Mouse (Mus musculus): ENCODE results near the gene Lgsn.

Gene Lgsn

DNA sequence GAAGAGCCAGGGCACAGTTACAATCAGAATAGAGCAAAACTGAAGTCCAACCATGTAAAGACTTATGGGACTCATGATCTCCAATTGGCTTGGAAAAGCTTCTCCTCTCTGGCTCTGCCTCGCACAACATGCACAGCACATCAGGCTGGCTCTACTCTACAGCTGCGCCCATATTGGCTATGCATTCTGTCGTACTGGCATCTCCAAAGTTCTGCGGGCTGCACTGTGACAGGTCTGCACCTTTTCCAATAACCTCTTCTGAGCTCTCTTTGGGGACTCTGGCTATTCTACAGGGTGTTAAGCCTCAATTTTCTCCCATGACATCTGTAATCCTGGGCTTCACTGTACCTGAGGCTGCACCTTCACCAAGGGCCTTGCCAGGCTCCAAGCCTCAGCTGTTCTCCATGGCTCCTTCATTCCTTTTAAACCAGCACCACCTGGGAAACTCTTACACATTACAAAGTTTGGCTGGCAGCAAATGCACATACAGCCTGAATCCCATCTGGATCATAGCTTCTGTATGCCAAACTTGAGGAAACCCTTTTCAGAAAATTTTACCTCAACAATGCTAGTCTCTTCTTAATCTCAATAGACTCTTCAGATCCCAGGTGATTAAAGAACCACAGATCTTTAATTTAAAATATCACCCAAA, 44.5 kb downstream of the Lgsn start:
- no peak for DNase-seq (ENCODE audit: low spot score)

GRCm38 (mm10) chr1:31222564-31222963, 46.4 kb downstream of the Lgsn start, which contains the start of the genes 4931428L18Rik and Pih1d3:
Gene 4931428L18Rik, minus strand, starts transcription at chr1:31222684.
Gene Pih1d3, plus strand, starts transcription at chr1:31222838.
- DNase-seq (ENCODE audit: low spot score), result no peak

DNA sequence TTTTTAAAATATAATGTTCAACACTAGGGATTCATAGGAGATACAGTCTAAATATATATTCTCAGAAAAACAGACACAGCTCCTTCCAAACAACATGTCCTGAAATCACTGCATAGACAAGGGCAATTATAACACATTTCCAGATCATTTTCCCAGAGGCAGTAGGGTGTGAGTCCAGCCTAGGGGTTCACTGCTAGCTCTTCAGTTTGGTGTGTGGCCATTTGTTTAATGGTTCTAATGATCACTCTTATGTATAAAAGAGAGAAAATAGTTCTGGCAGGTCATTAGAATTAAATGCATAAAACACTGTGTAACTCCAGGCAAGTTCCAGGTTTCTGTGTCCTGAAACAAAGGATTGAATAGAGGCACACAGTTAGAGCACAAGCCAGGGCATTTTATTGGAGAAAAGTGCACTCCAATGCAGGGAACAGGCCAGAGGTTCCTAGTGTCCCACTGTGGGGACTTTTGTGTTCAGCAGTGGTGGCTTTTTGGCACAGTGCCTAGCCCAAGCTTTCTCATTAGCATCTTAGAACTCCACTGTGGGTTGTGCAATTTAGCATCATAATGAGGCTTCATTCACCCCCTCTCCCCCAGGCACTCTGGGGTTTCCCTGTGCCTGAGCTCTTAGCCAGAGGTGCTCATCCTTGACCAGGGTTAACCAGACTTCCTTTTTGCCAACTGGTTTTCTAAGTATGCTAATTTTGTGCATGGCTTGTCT, 57.3 kb downstream of the Lgsn start:
- DNase-seq (ENCODE audit: low spot score), result no peak
